Mouse (Mus musculus) erythroblast, adult 5-6 weeks (primary cell): ENCODE measurements around the gene Strap. TPM values are rescaled to one million over a fixed set of nuclear protein-coding genes. Genes with fewer than 3 reads are reported as not detected.

Experiments
- ATAC-seq: replicated peaks from 2 replicates; pipeline ENCODE4 v1.8.0; 2016; ENCODE audit warnings: moderate number of reproducible peaks, mild to moderate bottlenecking, moderate TSS enrichment, inconsistent platforms; ENCODE audit not compliant: poor library complexity, low FRiP score, severe bottlenecking
- total RNA-seq, 2 experiments: library from RNA; stranded (forward) in 1 of 2; stranded (reverse) in 1 of 2; fragments of 150-400 nt in 1 of 2; fragments of 200-764, 138-1000 nt in 1 of 2; gene quantifications; 2 replicates each; pipeline versions ENCODE4 v1.2.3 to v1.2.4; 2015 to 2017; ENCODE audit warnings: low replicate concordance in 2 of 2

The Strap gene
- total RNA-seq, 2 experiments from 2014 or later: 39.0 to 41.3 TPM

- no peak for ATAC-seq
Measured at GRCm38 (mm10) chr6:137716802-137717201, 18.1 kb upstream of the Strap start.

- no peak for ATAC-seq
Measured at GRCm38 (mm10) chr6:137722220-137722931, 12.5 kb upstream of the Strap start.

GRCm38 (mm10) chr6:137723898-137724297 is 11.0 kb upstream of the Strap start:
- peak; percentile 75; the same call in 1 of the 2 replicates for ATAC-seq

GRCm38 (mm10) chr6:137734460-137734845 is 425 bp upstream of the Strap start:
- peak; percentile 40 for ATAC-seq

- 0 out of 2 replicates have a peak, but pooled peaks have one; percentile 23 for ATAC-seq
Measured at GRCm38 (mm10) chr6:137735671-137736238, 877 bp downstream of the Strap start.

GRCm38 (mm10) chr6:137740972-137741371 is 6.1 kb downstream of the Strap start:
- ATAC-seq: peak; percentile 74

- ATAC-seq: no peak
Measured at GRCm38 (mm10) chr6:137744700-137745099, 9.8 kb downstream of the Strap start.

- peak; percentile 81 for ATAC-seq
Measured at GRCm38 (mm10) chr6:137747174-137747928, 12.5 kb downstream of the Strap start.

GRCm38 (mm10) chr6:137751551-137752274 is 16.8 kb downstream of the Strap start:
- ATAC-seq: no peak

- no peak for ATAC-seq
Measured at GRCm38 (mm10) chr6:137752275-137752655, 17.4 kb downstream of the Strap start.

- peak; percentile 98 for ATAC-seq
Measured at GRCm38 (mm10) chr6:137754056-137754856, 19.4 kb downstream of the Strap start, which contains the start of gene Dera. Gene Dera (plus strand): TSS chr6:137754546.

- no peak for ATAC-seq
Measured at GRCm38 (mm10) chr6:137754857-137755232, 20.0 kb downstream of the Strap start.

- ATAC-seq: peak; percentile 51; the same call in 1 of the 2 replicates
Measured at GRCm38 (mm10) chr6:137756310-137756709, 21.4 kb downstream of the Strap start.

- ATAC-seq: no peak
Measured at GRCm38 (mm10) chr6:137757891-137758290, 23.0 kb downstream of the Strap start.

GRCm38 (mm10) chr6:137759681-137760080 is 24.8 kb downstream of the Strap start:
- ATAC-seq: no peak

GRCm38 (mm10) chr6:137760966-137761365 is 26.1 kb downstream of the Strap start:
- ATAC-seq: no peak

- no peak for ATAC-seq
Measured at GRCm38 (mm10) chr6:137764572-137765210, 29.8 kb downstream of the Strap start.

- ATAC-seq: no peak
Measured at GRCm38 (mm10) chr6:137766177-137766576, 31.3 kb downstream of the Strap start.
